Mouse (Mus musculus) C2C12 (cell line): ENCODE measurements around the gene Olfr1386.

Experiments
- CTCF ChIP-seq: IDR thresholded peaks from one replicate; pipeline ENCODE4 v1.5.1; 2011; ENCODE audit not compliant: control insufficient read depth, insufficient read depth, insufficient read length
- MAX ChIP-seq: IDR thresholded peaks from one replicate; pipeline ENCODE4 v1.6.1; 2011; ENCODE audit warnings: mild to moderate bottlenecking, control low read depth

DNA sequence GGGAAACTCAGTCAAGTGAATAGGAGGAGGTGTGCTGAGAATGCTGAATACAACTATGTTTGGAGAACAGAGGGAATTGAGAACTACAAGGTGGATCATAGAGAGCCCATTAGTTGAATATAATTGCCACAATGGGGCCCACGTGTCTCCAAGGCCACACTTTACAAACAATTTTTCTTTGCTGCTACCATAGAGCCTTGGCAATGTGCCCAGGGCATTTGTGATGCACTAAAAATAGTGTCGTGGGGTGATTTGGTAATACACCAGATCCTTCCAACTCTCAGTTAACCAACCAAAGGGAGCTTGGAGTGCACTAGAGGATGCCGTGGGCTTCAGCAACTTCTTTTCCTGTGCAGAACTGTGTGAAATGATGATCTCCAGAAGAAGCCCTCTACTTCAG, 28.4 kb upstream of the Olfr1386 start, which contains the start of gene Olfr1388:
- TF ChIP-seq CTCF (no peak), MAX (no peak)
